ENCODE assay signal across 8 mouse cellular contexts in the genomic region with DNA sequence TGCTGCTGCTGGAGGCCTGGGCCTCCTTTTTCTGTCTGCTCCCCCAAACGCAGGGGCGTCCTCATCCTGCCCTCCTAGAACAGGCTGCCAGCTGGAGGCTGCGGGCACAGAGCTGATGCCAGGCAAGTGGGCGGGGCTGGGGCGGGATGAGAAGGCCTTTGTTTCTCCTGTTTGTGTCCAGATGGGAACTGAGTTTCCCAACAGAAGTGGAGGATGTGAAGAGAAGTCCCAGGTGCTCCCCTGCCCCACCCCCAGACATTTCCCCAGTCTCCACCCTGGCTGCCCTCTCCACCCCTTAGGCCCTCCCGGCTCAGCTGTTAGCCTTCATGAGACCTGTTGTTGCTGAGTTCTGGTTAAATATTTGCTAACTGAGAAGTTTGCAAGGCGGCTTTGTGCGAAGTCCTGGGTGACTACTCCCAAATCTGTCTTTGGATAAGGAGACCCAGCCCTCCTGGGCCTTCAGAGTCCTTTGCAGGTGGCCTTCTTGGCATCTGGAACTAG. TPM values are rescaled to one million over a fixed set of nuclear protein-coding genes. Genes with fewer than 3 reads are reported as not detected.
DNase-seq lines count a peak whose midpoint lies in the region; ATAC-seq and TF ChIP-seq lines count a peak whose summit lies in the region.

No protein-coding gene starts in this region.

- no peak for TF ChIP-seq CTCF in left cerebral cortex, adult 2 months (IDR thresholded peaks at IDR 0.05)

- H3K36me3 ChIP-seq in forebrain, embryonic 13.5 days (ENCODE audit: poor library complexity, severe bottlenecking) = no peaks in the 10 kb centered on the region
- no peaks in the 10 kb centered on the region for H3K36me3 ChIP-seq in neural tube, embryonic 15.5 days

- no peaks in the 10 kb centered on the region for H3K27me3 ChIP-seq in forebrain, embryonic 13.5 days
- no peaks in the 10 kb centered on the region for H3K27me3 ChIP-seq in neural tube, embryonic 15.5 days (replicated peaks)

- H3K9ac ChIP-seq in forebrain, embryonic 13.5 days = 0 out of 2 replicates have a peak overlapping the region, but pooled peaks have one; percentile 38
- no peak overlapping the region for H3K9ac ChIP-seq in neural tube, embryonic 15.5 days (replicated peaks)

- WGBS in forebrain, embryonic 13.5 days = 25% methylated on average over 8 of the region's 8 CpGs
- 26% methylated on average over 8 of the region's 8 CpGs for WGBS in neural tube, embryonic 15.5 days

- no peak overlapping the region for H3K4me2 ChIP-seq in forebrain, embryonic 13.5 days
- H3K4me2 ChIP-seq in neural tube, embryonic 15.5 days = no peak overlapping the region

- DNase-seq in left cerebral cortex, adult 2 months (ENCODE audit: extremely low spot score in 1 of 2, low spot score in 2 of 2) = peak in 1 of 2 experiments; percentile 56
- no peak for DNase-seq in left cerebral cortex, postnatal 25 days (ENCODE audit: low spot score in 2 of 2)
- peak; percentile 65 to 77 for DNase-seq in kidney, postnatal 4 days
- DNase-seq in thymus, adult 18-20 months = no peak
- DNase-seq in embryo, embryonic 10.5 days (ENCODE audit: low spot score) = no peak
- no peak for DNase-seq in natural killer cell, adult 2 months (ENCODE audit: low spot score in 2 of 2)

- peaks cover 31% of the 10 kb centered on the region for H3K4me1 ChIP-seq in forebrain, embryonic 13.5 days
- H3K4me1 ChIP-seq in neural tube, embryonic 15.5 days = peaks cover 28% of the 10 kb centered on the region

- no peaks in the 10 kb centered on the region for H3K9me3 ChIP-seq in forebrain, embryonic 13.5 days (replicated peaks)
- H3K9me3 ChIP-seq in neural tube, embryonic 15.5 days (replicated peaks) = no peaks in the 10 kb centered on the region

- H3K27ac ChIP-seq in left cerebral cortex, adult 2 months = peak overlapping the region; percentile 88
- H3K27ac ChIP-seq in forebrain, embryonic 13.5 days = peak overlapping the region; percentile 72
- peak overlapping the region; percentile 60 for H3K27ac ChIP-seq in neural tube, embryonic 15.5 days (replicated peaks)

- intact Hi-C loops in left cerebral cortex, adult 2 months (cut with DNase I) = no loop called here
- intact Hi-C loops in left cerebral cortex, postnatal 25 days (cut with DNase I) = no loop called here

- ATAC-seq in forebrain, embryonic 13.5 days = peak; percentile 55; the same call in 1 of the 2 replicates
- no peak for ATAC-seq in neural tube, embryonic 15.5 days (ENCODE audit: low FRiP score)

- no peak overlapping the region for H3K4me3 ChIP-seq in left cerebral cortex, adult 2 months
- H3K4me3 ChIP-seq in forebrain, embryonic 13.5 days = no peak overlapping the region
- no peak overlapping the region for H3K4me3 ChIP-seq in neural tube, embryonic 15.5 days (replicated peaks)

RNA-seq across cellular contexts. Expression of gene Fam129b, which starts 19.7 kb away (rescaled TPM):
- 10 to 100 TPM; 24.4 to 31.4 TPM for total RNA-seq in left cerebral cortex, adult 2 months (2021)
- total RNA-seq in left cerebral cortex, postnatal 25 days (2021) = 10 to 100 TPM; 20.8 to 24.6 TPM
- 21.1 and 23.7 TPM in 2 replicates for polyA plus RNA-seq in forebrain, embryonic 13.5 days (2015; fragmentation: Nextera tagmentation; extraction: Ambion mirVana)
- polyA plus RNA-seq in neural tube, embryonic 15.5 days (2015; fragmentation: Nextera tagmentation; extraction: Ambion mirVana) = 30.7 and 34.7 TPM in 2 replicates

RNA-seq across cellular contexts. Expression of gene Stxbp1, which starts 48.6 kb away (rescaled TPM):
- 100 to 1,000 TPM; 947 to 984 TPM for total RNA-seq in left cerebral cortex, adult 2 months (2021)
- 1,000 to 10,000 TPM in 1 of 2 experiments, 100 to 1,000 TPM in 1; 957 to 1,021 TPM for total RNA-seq in left cerebral cortex, postnatal 25 days (2021)
- 97.5 and 109 TPM in 2 replicates for polyA plus RNA-seq in forebrain, embryonic 13.5 days (2015; fragmentation: Nextera tagmentation; extraction: Ambion mirVana)
- polyA plus RNA-seq in neural tube, embryonic 15.5 days (2015; fragmentation: Nextera tagmentation; extraction: Ambion mirVana) = 276 and 315 TPM in 2 replicates

Comparison
In these comparisons a context has a peak if more than half of its experiments do, and no peak if none do; other contexts are left out.
1. DNase-seq: peak in kidney, postnatal 4 days (2 of 2); none in left cerebral cortex, postnatal 25 days (0 of 2), thymus, adult 18-20 months (0 of 2), embryo, embryonic 10.5 days (single experiment) and natural killer cell, adult 2 months (0 of 2).
2. Peak in every context shown above with its lines, with median percentiles within 50 percentile points of each other: H3K27ac ChIP-seq.